Mouse (Mus musculus) hindbrain, embryonic 13.5 days (tissue): ENCODE data around the gene Acvr1b. TPM values are rescaled to one million over a fixed set of nuclear protein-coding genes. Genes with fewer than 3 reads are reported as not detected.
A peak's percentile ranks its signal among the peaks of the same experiment; 100 is the strongest.

ENCODE experiments used
- ATAC-seq: fragments of 200-750 bp; cut with Nextera tagmentation; 2 replicates; pipeline ENCODE4 v1.8.0; 2017; ENCODE audit warnings: moderate TSS enrichment; ENCODE audit not compliant: low FRiP score
- H3K27ac ChIP-seq: fragments of 300-500 bp; sonication (generic); 2 replicates; pipeline ENCODE4 v1.5.1; 2015; ENCODE audit warnings: inconsistent platforms, mild to moderate bottlenecking, moderate library complexity
- H3K27me3 ChIP-seq: fragments of 300-500 bp; sonication (generic); 2 replicates; pipeline ENCODE4 v1.6.1; 2015; ENCODE audit warnings: mild to moderate bottlenecking, inconsistent platforms
- H3K36me3 ChIP-seq: fragments of 300-500 bp; sonication (generic); 2 replicates; pipeline ENCODE4 v1.6.1; 2015; ENCODE audit warnings: mild to moderate bottlenecking, inconsistent platforms
- H3K4me1 ChIP-seq: fragments of 300-500 bp; sonication (generic); replicated peaks from 2 replicates; pipeline ENCODE4 v1.6.1; 2015; ENCODE audit warnings: inconsistent platforms
- H3K4me2 ChIP-seq: fragments of 300-500 bp; sonication (generic); 2 replicates; pipeline ENCODE4 v1.6.1; 2015; ENCODE audit warnings: inconsistent platforms, mild to moderate bottlenecking, moderate library complexity
- H3K4me3 ChIP-seq: fragments of 300-500 bp; sonication (generic); 2 replicates; pipeline ENCODE4 v1.5.1; 2015; ENCODE audit warnings: mild to moderate bottlenecking, inconsistent platforms
- H3K9ac ChIP-seq: fragments of 300-500 bp; sonication (generic); 2 replicates; pipeline ENCODE4 v1.6.1; 2015; ENCODE audit warnings: mild to moderate bottlenecking, inconsistent platforms
- H3K9me3 ChIP-seq: fragments of 300-500 bp; sonication (generic); 2 replicates; pipeline ENCODE4 v1.6.1; 2016; ENCODE audit warnings: inconsistent platforms
- WGBS: fragments of 180-500 bp; shearing (Covaris S2); methylation state at CpG from one replicate; pipeline ENCODE4 v1.1.7; 2015; 5-methylcytosine and 5-hydroxymethylcytosine counted together
- polyA plus RNA-seq: library from polyadenylated mRNA; unstranded; fragments of >200 nt; fragmentation: Nextera tagmentation; extraction: Ambion mirVana; gene quantifications from 2 replicates; pipeline ENCODE4 v1.2.1, GENCODE M21; 2015

Gene Acvr1b
- polyA plus RNA-seq, 1 experiment from 2014 or later, result 20.5 TPM

DNA sequence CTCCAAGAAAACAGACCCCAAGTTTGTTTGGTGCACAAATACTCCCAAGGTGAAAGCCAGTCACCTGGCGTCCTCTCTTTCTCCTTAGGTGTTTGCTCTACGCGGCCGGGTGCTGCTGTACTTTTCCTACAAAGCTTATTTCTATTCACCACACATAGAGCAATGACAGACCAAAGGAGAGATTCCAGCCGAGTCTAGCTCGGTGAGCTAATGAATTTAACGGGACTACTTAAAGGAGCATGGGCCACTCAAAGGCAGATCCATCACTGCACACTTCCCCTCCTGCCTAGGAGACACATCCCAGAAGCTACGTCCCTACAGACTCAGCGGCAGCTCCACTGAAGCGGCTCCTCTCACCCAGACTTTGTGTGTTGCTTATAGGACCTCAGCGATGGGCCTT is 6.3 kb upstream of the Acvr1b start:
- WGBS, result 65% methylated on average over 11 of the region's 11 CpGs
- no peak for ATAC-seq

DNA sequence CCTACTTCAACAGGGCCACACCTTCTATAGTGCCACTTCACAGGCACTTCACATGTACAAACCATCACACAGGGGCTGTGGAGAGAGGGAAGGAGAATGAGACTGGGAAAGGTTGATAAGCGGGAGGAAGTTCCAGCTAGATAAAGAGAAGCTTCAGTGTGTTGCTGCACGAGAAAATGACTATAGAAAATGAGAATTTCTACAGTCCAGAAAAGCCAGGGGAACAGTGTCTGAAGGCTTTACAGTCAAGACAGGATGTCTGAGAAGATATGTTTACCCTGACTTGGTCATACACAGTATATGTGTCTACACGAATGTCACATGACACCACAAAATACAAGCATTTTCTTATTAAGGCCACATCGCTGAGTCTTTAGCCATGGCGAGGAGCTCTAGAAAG is 4.0 kb upstream of the Acvr1b start:
- ATAC-seq, result no peak
- Histone ChIP-seq H3K9ac (no peak overlapping the region; the same call in 1 of the 2 replicates), H3K36me3 (no peaks in the 10 kb centered on the region), H3K27me3 (peaks cover 35% of the 10 kb centered on the region), H3K9me3 (no peaks in the 10 kb centered on the region), H3K4me1 (peaks cover 2% of the 10 kb centered on the region; the same call in 1 of the 2 replicates), H3K4me3 (no peak overlapping the region), H3K4me2 (no peak overlapping the region), H3K27ac (no peak overlapping the region)
- 94% methylated on average over 5 of the region's 5 CpGs for WGBS

More for the DNA sequence above, 6.3 kb upstream of the Acvr1b start:
- no peaks in the 10 kb centered on the region for H3K36me3 ChIP-seq
- no peak overlapping the region for H3K4me3 ChIP-seq
- H3K4me1 ChIP-seq, result peaks cover 19% of the 10 kb centered on the region
- no peak overlapping the region for H3K27ac ChIP-seq
- no peaks in the 10 kb centered on the region for H3K9me3 ChIP-seq
- no peak overlapping the region for H3K4me2 ChIP-seq
- H3K9ac ChIP-seq, result no peak overlapping the region
- peaks cover 35% of the 10 kb centered on the region for H3K27me3 ChIP-seq

DNA sequence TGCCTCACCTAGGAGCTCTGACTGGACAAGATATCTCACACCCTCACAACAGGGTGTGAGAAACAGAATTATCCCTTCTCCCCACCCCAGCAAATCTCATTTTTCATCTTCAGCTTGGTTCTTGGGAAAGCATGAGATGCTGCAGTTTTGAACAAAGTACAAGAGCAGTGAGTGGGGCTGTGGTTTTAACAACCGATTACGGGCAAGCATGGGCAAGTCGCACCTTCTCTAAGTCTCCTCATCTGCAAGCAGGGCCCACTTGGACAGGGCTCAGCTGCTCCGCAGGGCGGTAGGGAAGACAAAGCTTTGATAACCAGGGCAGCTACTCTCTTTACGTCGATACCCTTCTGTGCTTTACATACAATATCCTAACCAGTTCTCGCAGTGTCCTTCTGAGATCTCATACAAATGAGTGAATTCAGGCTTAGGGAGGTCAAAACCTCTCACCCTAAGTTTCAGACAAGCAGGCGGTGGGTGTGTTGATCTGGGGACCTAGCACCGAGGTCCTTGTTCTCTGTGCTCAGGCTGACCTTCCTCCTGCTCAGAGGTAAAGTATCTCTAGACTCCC is 3.4 kb upstream of the Acvr1b start:
- WGBS, result 82% methylated on average over 10 of the region's 10 CpGs
- no peak for ATAC-seq

DNA sequence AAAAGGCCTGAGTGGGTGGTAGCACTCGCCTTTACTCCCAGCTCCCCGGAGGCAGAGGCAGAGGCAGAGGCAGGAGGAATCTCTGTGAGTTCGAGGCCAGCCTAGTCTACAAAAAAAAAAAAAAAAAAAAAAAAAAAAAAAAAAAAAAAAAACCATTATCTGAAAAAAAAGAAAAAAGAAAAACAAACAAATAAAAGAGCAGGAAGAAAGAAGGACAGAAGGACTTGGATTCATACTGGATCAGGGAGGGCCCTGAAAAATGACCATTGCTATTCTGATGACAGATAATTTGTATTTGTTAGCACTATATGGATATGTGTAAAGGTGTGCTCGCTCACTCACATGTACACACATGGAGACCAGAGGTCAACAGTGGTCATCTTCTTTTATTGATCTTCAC is 2.6 kb upstream of the Acvr1b start:
- peaks cover 28% of the 10 kb centered on the region for H3K27me3 ChIP-seq
- H3K4me2 ChIP-seq, result no peak overlapping the region
- H3K4me1 ChIP-seq, result peaks cover 15% of the 10 kb centered on the region
- no peak overlapping the region for H3K9ac ChIP-seq
- H3K4me3 ChIP-seq, result no peak overlapping the region
- no peaks in the 10 kb centered on the region for H3K36me3 ChIP-seq
- no peak overlapping the region for H3K27ac ChIP-seq
- H3K9me3 ChIP-seq, result no peaks in the 10 kb centered on the region
- 78% methylated on average over 4 of the region's 4 CpGs for WGBS
- no peak for ATAC-seq

More for the DNA sequence above, 3.4 kb upstream of the Acvr1b start:
- Histone ChIP-seq H3K36me3 (no peaks in the 10 kb centered on the region), H3K9me3 (no peaks in the 10 kb centered on the region), H3K4me2 (no peak overlapping the region), H3K4me1 (peaks cover 8% of the 10 kb centered on the region; the same call in 1 of the 2 replicates), H3K4me3 (no peak overlapping the region), H3K27ac (no peak overlapping the region), H3K27me3 (peaks cover 35% of the 10 kb centered on the region), H3K9ac (no peak overlapping the region; the same call in 1 of the 2 replicates)

DNA sequence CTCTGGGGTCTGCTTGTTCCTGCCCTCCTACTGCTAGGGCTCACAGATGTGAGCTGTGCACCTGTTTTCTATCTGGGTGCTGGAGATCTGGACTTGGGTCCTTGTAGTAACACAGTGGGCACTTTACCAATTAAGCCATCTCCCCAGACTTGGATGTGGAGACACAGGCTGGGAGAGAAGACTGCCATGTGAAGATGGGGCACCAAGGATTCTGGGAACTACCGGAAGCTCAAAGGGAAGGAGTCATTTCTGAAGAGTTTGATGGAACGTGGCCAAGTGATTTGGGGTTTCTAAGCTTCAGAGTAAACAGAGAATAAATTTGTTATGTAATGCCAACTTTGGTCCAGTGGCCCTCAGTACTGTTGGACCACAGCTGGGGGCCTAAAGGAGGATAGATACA is 1.9 kb upstream of the Acvr1b start:
- peaks cover 23% of the 10 kb centered on the region for H3K4me1 ChIP-seq
- H3K36me3 ChIP-seq, result no peaks in the 10 kb centered on the region
- H3K9ac ChIP-seq, result no peak overlapping the region
- WGBS, result 90% methylated on average over 2 of the region's 2 CpGs
- no peak overlapping the region for H3K4me2 ChIP-seq
- ATAC-seq, result no peak
- H3K27ac ChIP-seq, result no peak overlapping the region
- no peak overlapping the region for H3K4me3 ChIP-seq
- no peaks in the 10 kb centered on the region for H3K9me3 ChIP-seq
- peaks cover 26% of the 10 kb centered on the region for H3K27me3 ChIP-seq

DNA sequence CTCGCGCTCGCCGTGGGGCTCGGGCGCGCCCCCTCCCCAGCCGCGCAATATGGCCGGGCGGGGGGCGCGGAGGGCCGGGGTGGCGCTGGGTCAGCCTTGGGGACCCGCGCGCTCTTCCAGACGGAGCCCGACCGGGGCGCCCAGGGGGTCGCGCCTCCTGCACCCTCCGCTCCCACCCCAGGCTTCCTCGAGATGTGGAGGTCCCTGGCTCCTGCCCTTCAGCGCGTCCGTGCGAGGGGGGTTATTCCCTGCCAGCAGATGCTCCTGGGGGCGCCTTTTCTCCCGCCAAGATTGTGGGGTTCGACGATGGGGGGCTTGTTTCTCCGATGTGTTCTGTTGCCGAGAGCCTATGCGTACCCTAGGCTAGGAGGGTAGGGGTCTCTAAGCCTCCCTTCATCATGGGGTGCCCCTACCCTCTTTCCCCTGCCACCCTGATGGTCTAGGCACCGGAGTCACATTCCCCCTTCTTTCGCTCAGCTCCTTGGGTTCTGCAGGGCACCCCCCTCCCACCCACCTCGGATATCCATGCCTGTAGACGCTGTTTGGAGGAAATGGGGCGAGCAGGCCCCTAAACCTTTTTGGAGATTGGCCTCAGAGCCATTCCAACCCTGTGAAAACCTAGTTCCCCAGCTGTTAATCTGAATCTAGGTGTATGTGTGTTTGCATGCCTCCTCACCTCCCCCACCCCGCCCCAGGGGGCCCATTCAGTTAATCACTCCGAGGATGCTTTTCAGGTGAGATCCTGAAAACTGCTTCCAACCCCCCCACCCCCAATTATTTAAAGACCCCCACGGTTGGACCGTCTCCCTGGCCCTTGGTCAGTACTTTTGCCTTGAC is 645 bp downstream of the Acvr1b start:
- peak; percentile 63 for ATAC-seq
- Histone ChIP-seq H3K36me3 (no peaks in the 10 kb centered on the region), H3K9me3 (no peaks in the 10 kb centered on the region), H3K4me3 (peak overlapping the region; percentile 93), H3K27ac (peak overlapping the region; percentile 91), H3K27me3 (peaks cover 19% of the 10 kb centered on the region; the same call in 1 of the 2 replicates), H3K4me1 (peaks cover 48% of the 10 kb centered on the region), H3K4me2 (peak overlapping the region; percentile 84), H3K9ac (peak overlapping the region; percentile 98)
- WGBS, result 1% methylated on average over 27 of the region's 46 CpGs

DNA sequence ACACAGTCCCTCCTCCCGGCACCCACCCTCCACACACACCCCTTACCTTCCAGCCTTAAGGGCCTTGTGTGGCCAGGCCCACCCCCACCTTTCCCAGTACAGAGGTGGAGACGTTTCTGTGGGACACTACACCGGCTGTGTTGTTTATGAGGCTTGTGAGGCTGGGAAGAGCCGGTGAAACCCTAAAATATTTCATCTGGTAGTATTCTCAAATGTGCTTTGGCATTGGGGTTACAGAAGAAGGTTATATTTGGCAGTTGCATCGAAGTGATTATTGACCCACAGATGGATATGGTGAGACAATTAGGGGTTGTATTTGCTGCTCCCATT is 1.2 kb downstream of the Acvr1b start:
- WGBS, result 11% methylated on average over 5 of the region's 5 CpGs
- Histone ChIP-seq H3K36me3 (no peaks in the 10 kb centered on the region), H3K4me2 (peak overlapping the region; percentile 84), H3K4me3 (peak overlapping the region; percentile 93), H3K9me3 (no peaks in the 10 kb centered on the region), H3K9ac (peak overlapping the region; percentile 98), H3K27me3 (peaks cover 16% of the 10 kb centered on the region; the same call in 1 of the 2 replicates), H3K27ac (peak overlapping the region; percentile 91), H3K4me1 (peaks cover 54% of the 10 kb centered on the region)
- no peak for ATAC-seq

DNA sequence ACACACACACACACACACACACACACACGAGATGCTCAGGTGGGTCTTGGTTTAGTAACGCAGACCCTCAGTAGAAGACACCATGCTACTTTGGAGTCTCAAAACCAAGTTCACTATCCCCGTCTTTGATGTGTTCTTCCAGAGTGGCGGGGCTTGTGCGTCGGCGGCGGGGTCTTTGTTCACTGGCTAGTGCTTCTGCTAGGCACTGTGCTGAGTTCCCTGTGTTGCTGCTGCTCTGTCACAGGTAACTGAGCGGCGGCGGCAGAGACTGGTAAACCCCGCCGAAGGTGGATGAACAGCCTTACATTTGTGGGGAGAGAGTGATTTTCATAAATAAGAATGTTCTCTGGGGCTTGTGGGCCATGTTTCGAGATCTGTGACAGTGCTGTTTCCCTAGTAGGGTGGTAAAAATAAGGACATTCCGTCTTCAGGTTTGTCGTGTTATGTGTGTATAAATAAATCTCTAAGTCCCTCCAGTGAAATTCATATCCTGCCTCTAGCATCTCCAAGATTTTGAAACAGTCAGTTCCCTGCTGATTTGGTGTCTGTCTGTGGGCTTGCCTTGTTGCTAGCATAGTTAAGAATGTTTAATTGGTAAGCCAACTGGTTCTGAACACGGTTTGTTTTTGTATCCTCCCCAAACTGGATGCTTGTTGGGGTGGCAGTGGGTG is 1.9 kb downstream of the Acvr1b start:
- Histone ChIP-seq H3K4me3 (peak overlapping the region; percentile 93), H3K9ac (peak overlapping the region; percentile 98), H3K27me3 (peaks cover 11% of the 10 kb centered on the region; the same call in 1 of the 2 replicates), H3K4me2 (peak overlapping the region; percentile 84), H3K27ac (peak overlapping the region; percentile 91), H3K9me3 (no peaks in the 10 kb centered on the region), H3K4me1 (peaks cover 60% of the 10 kb centered on the region), H3K36me3 (no peaks in the 10 kb centered on the region)
- no peak for ATAC-seq
- WGBS, result 20% methylated on average over 17 of the region's 17 CpGs

DNA sequence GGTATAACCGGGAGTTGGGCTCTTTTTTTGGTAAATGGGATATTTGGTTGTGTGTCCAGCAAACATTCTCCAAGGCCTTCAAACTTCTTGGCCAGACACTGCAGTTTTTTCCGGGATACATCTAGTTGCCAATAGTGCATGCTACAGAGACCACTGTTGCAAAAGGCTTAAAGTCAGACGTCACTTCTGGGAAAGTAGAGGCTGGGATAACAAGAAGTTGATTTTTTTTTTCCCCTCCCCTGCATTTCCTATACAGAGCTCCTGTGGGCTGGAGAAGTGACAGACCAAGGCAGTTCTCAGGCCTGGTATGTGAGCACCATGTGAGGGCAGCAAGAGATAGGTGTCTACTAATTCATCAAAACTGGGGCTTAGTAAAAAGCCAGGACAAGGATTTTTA is 2.4 kb downstream of the Acvr1b start:
- H3K27ac ChIP-seq, result peak overlapping the region; percentile 91; the same call in 1 of the 2 replicates
- WGBS, result 54% methylated on average over 3 of the region's 3 CpGs

DNA sequence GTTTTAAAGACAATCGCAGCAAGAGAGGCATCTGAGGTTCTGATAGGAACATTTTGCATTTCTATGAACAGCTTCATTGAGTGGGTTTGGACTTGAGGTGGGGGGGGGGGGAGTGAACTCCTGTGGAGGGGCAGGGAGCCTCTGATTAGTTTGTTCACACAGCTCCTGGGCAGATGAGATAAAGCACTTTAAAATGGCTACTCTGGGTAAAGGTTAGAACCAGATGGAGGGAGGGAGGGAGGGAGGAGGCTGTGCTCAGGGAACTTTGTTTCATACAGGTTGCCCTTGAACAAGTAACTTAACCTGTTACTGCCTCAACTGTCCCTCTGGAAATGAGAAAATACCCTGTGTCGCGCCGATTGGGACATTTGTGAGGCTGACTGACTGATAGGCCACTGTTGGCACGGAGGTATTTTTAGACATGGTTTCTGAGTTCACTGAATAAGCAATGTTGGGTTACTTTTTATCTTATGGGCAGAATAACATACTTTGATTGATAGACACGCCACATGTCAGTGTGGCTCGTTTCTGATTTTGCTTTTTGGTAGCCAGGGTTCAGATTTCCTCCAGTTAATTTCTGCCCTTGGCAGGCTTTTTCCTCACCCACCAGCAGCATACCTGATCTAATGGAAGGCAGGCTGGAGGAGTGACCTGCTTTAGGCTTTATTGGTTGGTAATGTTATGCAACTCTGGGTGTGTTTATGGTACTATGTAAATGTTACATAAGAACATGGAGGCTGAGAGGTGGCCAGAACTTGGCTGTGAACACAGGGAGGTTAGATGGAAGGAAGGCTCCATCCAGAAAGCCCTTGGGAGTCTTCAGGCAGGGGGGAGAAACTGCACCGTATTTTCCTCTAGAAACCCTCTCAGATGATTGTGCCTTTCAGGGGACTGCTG is 3.2 kb downstream of the Acvr1b start:
- Histone ChIP-seq H3K9me3 (no peaks in the 10 kb centered on the region), H3K27me3 (peaks cover 6% of the 10 kb centered on the region; the same call in 1 of the 2 replicates), H3K4me1 (peaks cover 71% of the 10 kb centered on the region), H3K4me3 (no peak overlapping the region), H3K36me3 (no peaks in the 10 kb centered on the region), H3K4me2 (peak overlapping the region; percentile 84), H3K27ac (0 out of 2 replicates have a peak overlapping the region, but pooled peaks have one; percentile 30), H3K9ac (peak overlapping the region; percentile 98)
- WGBS, result 69% methylated on average over 8 of the region's 8 CpGs
- no peak for ATAC-seq

More for the DNA sequence above, 2.4 kb downstream of the Acvr1b start:
- Histone ChIP-seq H3K27me3 (peaks cover 11% of the 10 kb centered on the region; the same call in 1 of the 2 replicates), H3K9me3 (no peaks in the 10 kb centered on the region), H3K4me3 (peak overlapping the region; percentile 93), H3K36me3 (no peaks in the 10 kb centered on the region), H3K4me1 (peaks cover 65% of the 10 kb centered on the region), H3K9ac (peak overlapping the region; percentile 98), H3K4me2 (peak overlapping the region; percentile 84)
- no peak for ATAC-seq

DNA sequence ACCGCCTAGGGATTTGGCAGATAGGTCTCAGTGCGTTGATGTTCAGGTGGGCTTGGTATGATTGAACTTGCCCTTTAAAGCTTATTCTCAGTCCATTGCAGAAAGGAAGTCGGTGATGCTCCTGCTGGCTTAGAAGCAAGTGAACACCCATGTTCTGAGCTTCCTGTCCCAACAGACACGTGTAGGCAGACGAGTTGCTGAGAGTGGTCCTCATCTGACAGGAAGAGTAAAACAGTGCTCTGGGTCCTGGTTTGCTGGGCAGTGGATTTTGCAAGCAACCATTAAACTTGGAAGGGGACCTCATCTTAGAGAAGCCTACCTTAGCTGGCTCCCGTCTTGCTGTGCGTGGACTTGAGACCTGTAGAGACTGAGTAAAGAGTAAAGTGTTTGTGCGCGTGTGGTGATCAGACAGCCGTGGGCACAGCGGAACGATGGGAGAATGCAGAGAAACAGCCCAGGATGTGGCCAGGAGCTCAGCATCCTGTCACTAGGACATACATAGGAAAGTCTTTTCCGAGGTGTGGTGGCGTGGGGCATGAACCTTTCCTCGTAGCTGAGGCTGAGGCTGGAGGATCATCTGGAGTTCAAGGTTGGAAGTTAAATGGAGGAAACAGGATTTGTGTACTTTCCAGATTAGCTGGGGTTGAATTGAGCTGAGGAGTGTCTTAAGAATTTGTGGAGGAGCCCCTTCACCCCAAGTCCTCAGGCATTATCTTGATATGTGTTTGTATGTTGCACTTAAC is 6.7 kb downstream of the Acvr1b start:
- WGBS, result 80% methylated on average over 15 of the region's 15 CpGs
- Histone ChIP-seq H3K9ac (0 out of 2 replicates have a peak overlapping the region, but pooled peaks have one; percentile 2), H3K4me2 (no peak overlapping the region), H3K27ac (0 out of 2 replicates have a peak overlapping the region, but pooled peaks have one; percentile 12), H3K4me3 (no peak overlapping the region), H3K27me3 (no peaks in the 10 kb centered on the region), H3K4me1 (peaks cover 82% of the 10 kb centered on the region), H3K9me3 (no peaks in the 10 kb centered on the region), H3K36me3 (peaks cover 2% of the 10 kb centered on the region; the same call in 1 of the 2 replicates)
- ATAC-seq, result no peak
